Mouse (Mus musculus) frontal cortex, postnatal 36 days (tissue): ENCODE results near the gene 4921501E09Rik.
"Not testable (repeated sequence)": the region's sequence is repeated elsewhere in the genome, so short reads cannot be mapped to it uniquely, and the experiment has no call there.

Experiments used
- DNase-seq, 2 experiments: peaks; one replicate each; pipeline ENCODE4 v3.0.0; 2022; ENCODE audit warnings: low spot score in 2 of 2

Gene 4921501E09Rik

GRCm38 (mm10) chr17:33067958-33068357 lies at the start of gene 4921501E09Rik:
Gene 4921501E09Rik, minus strand, starts transcription at chr17:33068058.
- DNase-seq, result no peak

GRCm38 (mm10) chr17:33097396-33097795 lies 29.5 kb upstream of the 4921501E09Rik start:
- DNase-seq, result no peak

GRCm38 (mm10) chr17:33092391-33093193 lies 24.7 kb upstream of the 4921501E09Rik start:
- DNase-seq, result peak; percentile 79 to 89

- DNase-seq, result no peak
These were observed 23.8 kb upstream of the 4921501E09Rik start for GRCm38 (mm10) chr17:33091630-33092029.

- peak; percentile 95 to 96 for DNase-seq
These were observed 21.5 kb upstream of the 4921501E09Rik start, which contains the start of gene Zfp563 for GRCm38 (mm10) chr17:33089220-33089949. Gene Zfp563, plus strand, starts transcription at chr17:33089310.

DNA sequence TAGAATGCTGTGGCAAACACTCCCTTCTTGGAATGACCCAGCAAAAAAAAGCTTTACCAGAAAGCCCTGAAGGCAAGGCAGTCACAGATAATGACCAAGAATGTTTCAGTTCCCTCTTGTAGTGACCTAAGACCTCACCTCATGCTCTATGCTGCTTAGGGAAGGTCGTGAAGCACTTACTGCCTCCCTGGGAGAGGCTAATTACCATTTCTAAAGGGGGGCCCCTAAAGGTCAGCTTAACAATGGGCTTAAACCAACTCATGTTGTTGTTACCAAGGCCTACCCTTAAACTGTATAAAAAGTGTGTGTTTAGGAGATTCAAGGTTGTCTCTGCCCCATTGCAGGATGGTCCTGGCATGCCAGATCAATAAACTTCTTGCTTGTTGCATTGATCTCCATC lies 4.9 kb downstream of the 4921501E09Rik start:
- DNase-seq, result no peak

- DNase-seq, result no peak
These were observed 9.1 kb downstream of the 4921501E09Rik start for GRCm38 (mm10) chr17:33058791-33059190.

DNA sequence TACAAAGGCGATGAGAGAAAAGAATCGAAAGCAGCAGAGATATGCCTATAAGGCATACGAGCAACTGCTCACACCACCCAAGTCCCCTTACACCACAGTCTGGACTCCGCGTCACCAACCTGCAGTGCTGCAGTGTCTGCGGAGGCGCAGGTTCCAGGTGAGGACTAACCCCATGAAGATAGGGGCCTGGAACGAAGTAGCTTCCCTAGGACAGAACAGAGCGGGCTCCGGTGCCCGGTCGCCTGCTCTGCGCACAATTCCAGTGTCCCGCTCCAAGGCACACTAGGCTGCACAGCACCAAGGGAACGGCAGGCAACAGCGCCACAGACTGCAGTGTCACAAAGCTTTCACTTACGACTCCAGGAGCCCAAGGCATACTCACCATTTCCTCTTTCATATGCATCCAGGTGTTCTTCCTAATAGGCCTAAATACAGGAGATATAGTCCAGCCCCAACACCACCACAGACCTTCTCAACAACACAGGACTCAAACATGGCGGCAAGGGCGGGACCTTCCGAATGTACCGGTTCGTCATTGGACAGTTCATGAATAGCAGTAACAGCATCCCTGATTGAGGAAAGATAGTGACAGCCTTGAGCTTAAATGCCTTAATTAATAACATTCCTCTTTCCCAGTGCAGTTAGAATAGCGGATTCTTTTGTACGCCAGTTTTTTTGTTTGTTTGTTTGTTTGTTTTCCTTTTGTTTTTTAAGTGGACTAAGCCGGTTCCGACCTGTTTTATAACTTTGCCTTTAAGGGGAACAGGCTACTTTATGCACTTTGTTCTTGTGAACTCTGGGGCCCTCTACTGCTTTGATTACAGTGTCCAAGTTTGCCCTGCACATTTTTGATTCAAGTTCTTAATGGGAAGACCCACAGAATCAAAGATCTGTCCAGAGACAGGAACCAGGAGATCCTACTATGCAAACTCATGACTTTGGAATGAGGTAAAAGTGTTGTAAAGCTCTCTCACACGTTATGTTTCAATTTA lies 34.7 kb downstream of the 4921501E09Rik start, which contains the start of gene Zfp763:
Zfp763 (minus strand) TSS at position 503 of the 992 bp plus-strand sequence.
- DNase-seq, result peak; percentile 75 to 90

DNA sequence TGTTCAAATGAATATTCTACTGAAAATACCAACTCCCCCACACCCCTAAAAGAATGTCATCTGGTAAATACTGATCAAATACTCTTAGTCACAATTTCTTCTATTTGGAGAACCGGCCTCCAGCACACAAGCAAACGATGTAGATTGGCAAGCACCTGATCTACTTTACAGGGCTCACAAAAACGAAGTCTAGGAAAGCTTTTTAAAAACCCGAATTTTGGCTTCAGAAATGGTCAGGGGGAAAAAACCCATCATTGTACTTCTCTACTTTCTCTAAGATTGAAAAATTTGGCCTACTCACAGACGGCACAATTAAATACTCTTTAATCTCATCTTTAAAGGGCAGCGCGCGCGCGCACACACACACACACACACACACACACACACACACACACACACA lies 35.5 kb downstream of the 4921501E09Rik start:
- DNase-seq, result no peak

GRCm38 (mm10) chr17:33020434-33020833 lies 47.4 kb downstream of the 4921501E09Rik start:
- not testable (repeated sequence) for DNase-seq
